Mouse (Mus musculus) bone marrow, adult 2 months (tissue): ENCODE data around the gene Chst10.

Experiments
- CTCF ChIP-seq: fragments of 200-500 bp; IDR thresholded peaks from 2 replicates; pipeline ENCODE4 v1.5.1; 2011; ENCODE audit warnings: low read length, control low read depth; ENCODE audit not compliant: control insufficient read depth, insufficient read depth
- POLR2A ChIP-seq: fragments of 200-500 bp; IDR thresholded peaks from 2 replicates; pipeline ENCODE4 v1.6.1; 2011; ENCODE audit warnings: low read depth, mild to moderate bottlenecking, control low read depth, low read length, borderline replicate concordance; ENCODE audit not compliant: control insufficient read depth

GRCm38 (mm10) chr1:38824926-38825325 lies 73.0 kb downstream of the Chst10 start:
- no peak for TF ChIP-seq POLR2A
- TF ChIP-seq CTCF = no peak
